Mouse (Mus musculus) cerebellum, postnatal 10 days (tissue): Measurements from ENCODE around the gene Tmem186.

Experiments used
- DNase-seq, 2 experiments: peaks; one replicate each; pipeline ENCODE4 v3.0.0; 2021; ENCODE audit warnings: mixed read lengths in 2 of 2

Tmem186 gene

DNA sequence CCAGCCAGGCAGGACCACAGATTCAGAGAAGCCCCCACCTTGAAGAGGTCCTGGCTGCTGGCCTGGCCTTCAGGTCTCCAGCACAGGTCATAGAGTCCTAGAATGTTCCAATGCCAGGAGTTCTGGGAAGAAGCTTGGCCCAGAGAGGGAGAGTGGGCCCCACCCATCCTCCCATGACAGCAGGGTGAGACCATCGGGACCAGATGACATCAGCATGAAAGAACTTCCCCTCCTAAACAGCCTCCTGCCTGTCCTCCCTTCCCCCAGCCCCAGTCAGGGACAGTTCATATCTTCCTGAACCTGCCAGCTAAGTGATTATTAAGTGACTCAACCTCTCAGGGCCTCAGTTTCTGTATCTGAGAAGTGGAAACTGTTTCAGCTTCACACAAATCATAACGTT lies 28.9 kb upstream of the Tmem186 start:
- DNase-seq = no peak

DNA sequence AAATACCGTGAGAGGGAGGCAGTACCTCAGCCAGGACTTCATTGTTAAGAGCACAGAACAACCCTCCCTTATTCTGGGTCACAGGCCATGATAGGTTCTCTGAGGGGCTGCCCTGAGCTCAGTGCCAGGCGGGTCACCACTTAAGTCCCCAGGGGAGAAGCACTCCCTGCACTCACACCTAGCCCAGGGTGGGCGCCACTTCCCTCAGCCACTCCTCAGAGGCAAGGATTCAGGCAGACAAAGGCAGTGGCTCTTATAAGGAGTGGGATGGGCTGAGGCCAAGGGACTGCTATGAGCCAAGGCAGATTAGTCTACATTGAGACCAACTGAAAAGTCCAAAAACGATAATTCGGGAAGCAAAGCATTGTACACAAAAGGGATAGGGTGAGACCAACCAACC lies 27.9 kb upstream of the Tmem186 start:
- no peak for DNase-seq

GRCm38 (mm10) chr16:8663606-8664539 lies 26.4 kb upstream of the Tmem186 start:
- peak; percentile 35 to 49 for DNase-seq

GRCm38 (mm10) chr16:8663022-8663421 lies 25.5 kb upstream of the Tmem186 start:
- DNase-seq = no peak

GRCm38 (mm10) chr16:8658764-8659163 lies 21.3 kb upstream of the Tmem186 start:
- peak; percentile 58 to 61 for DNase-seq

GRCm38 (mm10) chr16:8658349-8658748 lies 20.8 kb upstream of the Tmem186 start:
- no peak for DNase-seq

DNA sequence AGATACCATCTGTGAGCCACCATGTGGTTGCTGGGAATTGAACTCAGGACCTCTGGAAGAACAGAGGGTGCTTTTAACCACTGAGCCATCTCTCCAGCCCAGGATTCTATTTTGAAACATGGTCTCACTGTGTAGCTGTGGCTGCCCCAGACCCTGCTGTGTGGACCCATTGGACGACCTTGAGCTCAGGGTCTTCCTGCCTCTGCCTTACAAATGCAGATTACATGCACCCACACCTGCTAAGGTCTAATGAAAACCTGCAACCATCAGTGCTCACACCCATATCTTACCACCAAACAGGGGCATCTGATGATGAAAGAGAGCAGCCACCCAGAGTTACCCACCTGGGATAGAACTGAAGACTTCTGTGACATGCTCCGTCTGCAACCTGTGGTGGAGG lies 18.7 kb upstream of the Tmem186 start:
- no peak for DNase-seq

GRCm38 (mm10) chr16:8655599-8655998 lies 18.1 kb upstream of the Tmem186 start:
- no peak for DNase-seq

DNA sequence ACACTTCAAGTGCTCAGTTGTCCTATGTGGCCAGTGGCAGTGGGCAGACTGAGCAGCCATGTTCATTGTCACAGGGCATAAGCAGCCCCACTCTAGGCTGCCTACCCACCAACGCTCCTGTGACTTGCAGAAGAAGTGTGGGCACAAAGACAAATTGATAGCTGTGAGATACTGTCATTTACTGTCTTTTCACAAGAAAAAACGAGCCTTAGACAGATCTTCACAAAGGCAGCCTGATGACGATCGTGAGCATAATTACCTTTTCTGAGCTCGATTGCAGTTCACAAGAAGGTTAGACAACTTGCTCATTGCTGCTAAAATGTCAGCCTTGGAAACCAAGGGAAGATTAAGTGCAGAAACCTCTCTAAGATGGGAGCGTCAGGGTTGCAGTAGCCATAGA lies 17.6 kb upstream of the Tmem186 start:
- DNase-seq = no peak

GRCm38 (mm10) chr16:8650007-8650406 lies 12.5 kb upstream of the Tmem186 start:
- no peak for DNase-seq

GRCm38 (mm10) chr16:8645546-8645945 lies 8.0 kb upstream of the Tmem186 start:
- no peak for DNase-seq

- peak; percentile 67 to 69 for DNase-seq
These were observed 6.3 kb upstream of the Tmem186 start for GRCm38 (mm10) chr16:8643855-8644254.

DNA sequence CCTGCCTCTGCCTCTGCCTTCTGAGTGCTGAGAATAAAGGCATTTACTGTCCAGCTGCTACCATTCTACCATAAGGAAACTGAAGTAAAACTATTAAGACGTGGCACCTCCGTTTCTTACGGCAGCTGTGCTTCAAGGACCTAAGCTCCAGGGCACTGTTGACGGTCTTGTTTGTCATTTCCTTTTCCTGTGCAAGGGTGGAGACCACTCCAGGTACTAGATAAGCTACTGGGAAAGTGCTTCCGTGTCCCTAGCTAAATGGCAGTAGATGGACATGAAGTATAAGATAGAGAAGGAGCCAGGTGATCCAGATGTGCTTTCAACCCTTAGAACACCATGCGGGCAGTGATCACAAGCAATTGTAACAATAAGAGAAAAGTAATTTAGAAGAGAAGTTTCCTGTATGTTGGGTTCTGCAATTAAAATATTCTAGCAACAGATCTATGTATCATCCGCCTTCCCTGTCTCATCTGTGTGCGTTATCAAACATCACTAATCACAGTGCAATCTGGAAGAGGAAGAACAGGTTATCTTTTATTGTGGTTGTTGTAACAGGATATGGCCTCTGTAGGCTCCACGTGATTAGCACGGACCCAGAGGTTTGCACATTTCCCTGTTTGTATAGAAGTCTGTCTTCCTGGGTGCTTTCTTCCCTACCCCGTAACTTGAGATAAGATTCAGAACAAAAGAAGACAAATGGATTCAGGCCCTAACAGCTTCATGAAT lies 2.1 kb upstream of the Tmem186 start:
- no peak for DNase-seq

GRCm38 (mm10) chr16:8638131-8638530 lies 619 bp upstream of the Tmem186 start:
- no peak for DNase-seq

- no peak for DNase-seq
These were observed 670 bp downstream of the Tmem186 start for GRCm38 (mm10) chr16:8636867-8637216.

- DNase-seq = no peak
These were observed 6.1 kb downstream of the Tmem186 start for GRCm38 (mm10) chr16:8631428-8631827.

- DNase-seq = no peak
These were observed 7.1 kb downstream of the Tmem186 start for GRCm38 (mm10) chr16:8630419-8630818.

GRCm38 (mm10) chr16:8620315-8621115 lies 17.0 kb downstream of the Tmem186 start:
- DNase-seq = no peak

DNA sequence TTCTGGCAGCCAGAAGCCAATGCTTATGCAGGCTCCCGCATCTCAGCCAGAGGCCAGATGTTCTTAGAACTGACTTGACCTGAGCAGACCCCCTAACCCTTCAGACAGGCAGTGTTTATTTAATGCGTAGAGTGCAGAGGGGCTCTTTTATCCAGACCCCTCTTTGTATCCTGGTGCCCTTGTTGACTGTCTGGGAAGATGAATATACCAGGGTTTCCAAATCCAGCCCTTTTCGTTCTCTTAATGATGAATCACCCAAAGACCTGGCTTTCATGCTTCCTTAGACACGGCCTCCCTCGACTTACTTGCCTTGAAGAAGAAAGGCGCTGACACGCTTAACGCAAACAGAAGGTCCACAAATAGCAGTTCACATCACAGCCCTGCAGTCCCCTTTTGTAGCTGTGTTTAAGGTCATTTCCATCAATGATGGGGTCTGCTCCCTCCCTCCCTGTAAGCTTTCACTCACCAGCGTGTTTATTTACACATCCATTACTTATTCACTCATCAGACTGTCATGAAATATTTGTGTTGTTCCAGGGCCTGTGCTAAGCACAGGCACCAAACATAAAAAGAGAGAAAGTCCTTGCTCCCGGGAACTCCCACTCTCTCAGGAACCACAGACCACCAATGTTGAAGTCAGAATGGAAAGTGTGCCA lies 17.7 kb downstream of the Tmem186 start:
- DNase-seq = no peak

DNA sequence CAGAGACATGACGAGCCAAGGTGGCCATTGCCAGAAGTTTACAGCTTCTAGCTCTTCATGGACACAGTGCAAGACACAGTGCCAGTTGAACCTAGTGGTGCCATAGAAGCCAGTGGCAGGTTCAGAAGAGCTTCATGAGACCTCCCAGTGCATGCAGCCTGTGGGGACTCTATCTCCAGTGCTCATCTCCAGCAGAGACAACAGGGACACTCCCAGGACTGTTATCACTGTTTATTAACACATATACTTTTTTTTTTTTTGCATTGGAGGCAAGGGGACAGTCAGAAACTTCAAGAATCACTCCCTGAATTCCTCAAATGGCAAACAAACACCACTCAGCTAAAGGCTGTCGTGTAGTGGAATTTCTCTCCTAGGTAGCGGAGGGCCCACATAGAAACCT lies 24.1 kb downstream of the Tmem186 start:
- no peak for DNase-seq

DNA sequence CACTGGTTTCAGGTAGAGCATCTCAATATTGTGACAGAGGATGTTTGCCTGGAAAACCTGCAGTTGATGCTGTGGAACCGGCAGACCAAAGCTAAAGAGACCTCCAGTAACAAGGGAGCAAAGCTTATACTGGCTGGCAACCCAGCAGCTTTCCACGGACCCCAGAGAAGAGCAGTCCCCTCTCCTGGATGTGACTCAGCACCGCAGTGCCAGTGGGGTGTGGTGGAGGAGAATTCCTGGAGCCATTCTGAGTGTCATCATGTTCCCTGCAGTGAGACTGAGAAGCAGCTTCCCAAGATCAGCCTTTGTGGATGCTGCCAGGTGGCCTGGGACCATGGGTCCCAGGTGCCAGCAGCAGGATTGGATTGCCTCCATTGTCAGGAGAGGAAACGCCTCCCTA lies 24.5 kb downstream of the Tmem186 start:
- DNase-seq = peak; percentile 30 to 49

DNA sequence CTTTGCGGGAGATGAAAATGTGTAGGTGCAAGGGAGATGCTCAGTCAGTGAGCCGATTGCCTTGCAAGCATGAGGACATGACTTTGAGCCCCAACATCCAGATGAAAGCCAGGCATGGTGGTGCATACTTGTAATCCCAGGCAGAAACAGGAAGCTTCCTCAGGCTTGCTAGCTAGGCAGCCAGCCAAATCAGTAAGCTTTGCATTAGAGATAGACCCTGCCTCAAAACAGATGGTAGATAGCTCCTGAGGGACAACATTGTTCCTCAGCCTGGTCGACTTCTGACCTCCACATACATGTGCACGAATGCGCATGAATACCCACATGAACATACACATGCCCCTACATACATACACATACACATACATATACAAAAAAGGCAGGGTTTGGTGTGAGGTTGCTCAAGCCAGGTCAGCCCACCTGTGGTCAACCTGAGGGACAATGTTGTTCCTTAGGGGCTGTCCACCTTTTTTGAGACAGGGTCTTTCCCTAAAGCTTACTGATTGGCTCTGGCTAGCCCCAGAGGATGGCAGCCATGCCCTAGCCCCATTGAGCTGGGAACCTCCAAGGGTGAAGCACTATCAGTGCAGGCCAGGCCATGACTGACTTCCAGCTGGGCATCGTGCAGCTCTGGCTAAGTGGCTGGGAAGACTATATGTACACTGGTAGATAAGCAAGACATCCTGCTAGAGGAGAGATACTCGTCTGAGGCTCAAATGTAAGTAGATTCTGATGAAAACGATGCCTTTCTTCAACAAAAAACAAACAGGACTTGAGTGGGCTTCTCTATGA lies 25.1 kb downstream of the Tmem186 start:
- no peak for DNase-seq
